Mouse (Mus musculus) embryonic fibroblast, embryonic 13.5 days (primary cell): Measurements from ENCODE around the gene Ddr2.

Experiments
- CTCF ChIP-seq: IDR thresholded peaks from 2 replicates; pipeline ENCODE4 v1.5.1; 2011; ENCODE audit warnings: mild to moderate bottlenecking, control low read depth, low read length, moderate library complexity, borderline replicate concordance; ENCODE audit not compliant: insufficient read depth
- POLR2A ChIP-seq: IDR thresholded peaks from 2 replicates; pipeline ENCODE4 v1.6.1; 2011; ENCODE audit warnings: low read depth, mild to moderate bottlenecking, control low read depth, low read length, moderate library complexity

DNA sequence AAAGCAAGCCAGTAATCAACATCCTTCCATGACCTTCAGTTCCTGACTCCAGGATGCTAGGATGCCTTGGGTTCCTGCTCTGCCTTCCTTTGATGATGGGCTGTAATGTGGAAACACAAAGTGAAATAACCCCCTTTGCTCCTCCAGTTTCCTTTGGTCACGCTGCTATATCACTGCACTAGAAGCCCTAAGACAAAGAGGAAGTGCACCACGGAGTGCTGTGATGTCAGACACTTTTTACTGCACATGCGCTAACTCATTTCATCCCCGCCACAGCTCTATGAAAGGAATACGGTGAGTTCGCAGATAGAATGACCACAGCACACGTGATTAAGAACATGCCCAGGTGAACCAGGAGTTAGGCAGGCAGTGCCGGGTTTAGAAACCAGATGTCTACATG, 36.8 kb downstream of the Ddr2 start:
- TF ChIP-seq POLR2A (no peak), CTCF (no peak)
